Mouse (Mus musculus) ES-E14 (cell line): ENCODE measurements around the gene Bach1. TPM values are rescaled to one million over a fixed set of nuclear protein-coding genes. Genes with fewer than 3 reads are reported as not detected.
A peak's percentile ranks its signal among the peaks of the same experiment; 100 is the strongest.

ENCODE experiments used
- DNase-seq: peaks from one replicate; pipeline ENCODE4 v3.0.0-alpha.2; 2013; ENCODE audit warnings: low read depth, low spot score
- H3K27ac ChIP-seq: 2 replicates; pipeline ENCODE4 v1.5.1; 2012; ENCODE audit warnings: low read depth, mild to moderate bottlenecking, low read length, moderate library complexity, mixed read lengths; ENCODE audit not compliant: poor library complexity, insufficient read depth, severe bottlenecking
- H3K36me3 ChIP-seq: 2 replicates; pipeline ENCODE4 v1.6.1; 2012; ENCODE audit warnings: mild to moderate bottlenecking, low read length, moderate library complexity, mixed read lengths; ENCODE audit not compliant: control insufficient read depth, poor library complexity, insufficient read depth, severe bottlenecking
- H3K4me1 ChIP-seq, 2 experiments: fragments of 150-350 bp in 1 of 2; sonication (generic) in 1 of 2; 2 replicates each; pipeline ENCODE4 v1.6.1; 2012; ENCODE audit warnings: low read length in 2 of 2, mild to moderate bottlenecking in 1 of 2, mixed read lengths in 1 of 2; ENCODE audit not compliant: control insufficient read depth in 2 of 2, insufficient read depth in 2 of 2, poor library complexity in 1 of 2
- H3K4me3 ChIP-seq, 2 experiments: fragments of 150-350 bp in 1 of 2; sonication (generic) in 1 of 2; 2 replicates each; pipeline ENCODE4 v1.5.1; 2012; ENCODE audit warnings: low read length in 2 of 2, low read depth in 1 of 2, mild to moderate bottlenecking in 1 of 2, mixed read lengths in 1 of 2; ENCODE audit not compliant: insufficient read depth in 1 of 2, poor library complexity in 1 of 2, severe bottlenecking in 1 of 2
- H3K9ac ChIP-seq: 2 replicates; pipeline ENCODE4 v1.6.1; 2012; ENCODE audit warnings: low read depth, mild to moderate bottlenecking, low read length, mixed read lengths; ENCODE audit not compliant: poor library complexity, insufficient read depth, severe bottlenecking
- H3K9me3 ChIP-seq: fragments of 150-350 bp; sonication (generic); 2 replicates; pipeline ENCODE4 v1.6.1; 2012; ENCODE audit warnings: low read depth, mild to moderate bottlenecking, low read length; ENCODE audit not compliant: control insufficient read depth, insufficient read depth
- CHD2 ChIP-seq: IDR thresholded peaks from 2 replicates; pipeline ENCODE4 v1.6.1; 2014; ENCODE audit warnings: mild to moderate bottlenecking, low read depth, low read length, inconsistent platforms
- HCFC1 ChIP-seq: IDR thresholded peaks from 2 replicates; pipeline ENCODE4 v1.6.1; 2012; ENCODE audit warnings: low read length, inconsistent platforms, borderline replicate concordance; ENCODE audit not compliant: insufficient read depth
- MAFK ChIP-seq: IDR thresholded peaks from 2 replicates; pipeline ENCODE4 v1.6.1; 2014; ENCODE audit warnings: mild to moderate bottlenecking, low read depth, low read length, inconsistent platforms; ENCODE audit not compliant: insufficient read depth
- ZC3H11A ChIP-seq: IDR thresholded peaks from 2 replicates; pipeline ENCODE4 v1.6.1; 2012; ENCODE audit warnings: low read depth, mild to moderate bottlenecking, inconsistent platforms, low read length, borderline replicate concordance
- ZNF384 ChIP-seq: IDR thresholded peaks from 2 replicates; pipeline ENCODE4 v1.6.1; 2012; ENCODE audit warnings: low read depth, low read length, inconsistent platforms
- in situ Hi-C, 2 experiments: fragments of 600-800 bp; cut with MboI; formaldehyde crosslinking; loops; one replicate each; pipeline ENCODE4 v1.15.1; 2025; ENCODE audit warnings: low sequenced_read_pairs in 2 of 2, inconsistent platforms in 1 of 2; ENCODE audit not compliant: unreplicated experiment in 2 of 2
- total RNA-seq: library from RNA; depleted of rRNA; stranded (reverse); fragments of 300-350 nt; gene quantifications from 2 replicates; pipeline ENCODE4 v1.2.3, GENCODE M21; 2012

Bach1 gene
- total RNA-seq, 1 experiment, result 19.5 TPM

DNA sequence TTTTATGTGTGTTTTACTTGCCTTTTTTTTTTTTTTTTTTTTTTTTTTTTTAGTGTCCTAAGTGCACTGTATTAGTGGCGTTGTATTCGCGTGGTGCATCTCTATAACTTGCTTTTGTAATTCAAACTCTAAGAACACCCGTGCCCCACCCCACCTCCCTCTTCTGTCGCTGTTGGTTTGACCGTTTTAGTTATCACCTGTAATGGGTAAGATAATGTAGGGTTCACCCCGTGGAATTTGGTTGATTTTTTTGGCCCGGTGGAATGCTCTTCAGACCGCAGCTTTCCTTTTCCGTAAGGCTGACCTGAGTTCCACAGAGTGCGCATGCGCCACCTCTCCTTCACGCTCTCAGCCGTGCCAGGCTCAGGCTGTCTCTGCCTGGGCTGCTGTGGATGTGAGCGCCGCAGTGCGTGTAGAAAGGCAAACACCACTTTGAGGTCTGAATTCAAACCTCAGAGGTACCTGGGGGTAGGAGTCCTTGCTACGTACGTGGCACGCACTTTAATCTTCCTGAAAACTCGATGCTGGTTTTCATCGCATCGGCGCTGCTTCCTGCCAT lies 22.2 kb downstream of the Bach1 start:
- H3K9ac ChIP-seq, result peak overlapping the region; percentile 56; the same call in 1 of the 2 replicates
- no peak for DNase-seq
- peaks cover 0 to 7% of the 10 kb centered on the region in 2 experiments; a peak in 2 of 4 replicates for H3K4me1 ChIP-seq
- H3K9me3 ChIP-seq, result no peaks in the 10 kb centered on the region; the same call in 1 of the 2 replicates
- in situ Hi-C loops, result no loop called here
- 0 out of 4 replicates have a peak overlapping the region, but pooled peaks of 1 of the 2 experiments have one; percentile 4 for H3K4me3 ChIP-seq
- H3K36me3 ChIP-seq, result peaks cover 38% of the 10 kb centered on the region
- no peak overlapping the region for H3K27ac ChIP-seq
- peak; percentile 77 for TF ChIP-seq ZNF384
- TF ChIP-seq ZC3H11A, result no peak
- no peak for TF ChIP-seq HCFC1
- no peak for TF ChIP-seq MAFK
- no peak for TF ChIP-seq CHD2

DNA sequence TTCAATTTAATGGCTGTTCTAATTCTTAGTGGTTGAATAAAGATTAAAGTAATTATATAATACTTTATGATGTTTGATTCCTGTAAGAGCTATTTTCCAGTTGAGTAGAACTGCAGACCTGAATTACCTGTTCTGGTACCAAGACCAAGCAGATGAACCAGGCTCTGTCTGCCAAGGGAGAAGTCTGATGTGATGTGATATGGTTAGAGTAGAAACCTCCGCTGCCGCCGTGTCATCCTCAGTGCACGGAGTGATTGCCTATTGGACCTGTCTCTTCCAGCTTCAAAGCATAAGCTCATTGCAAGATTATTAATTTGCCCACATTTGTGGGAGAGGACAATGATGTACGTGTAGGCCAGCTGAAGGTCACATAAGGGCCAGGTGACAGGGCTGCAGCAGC lies 24.1 kb downstream of the Bach1 start:
- TF ChIP-seq HCFC1 (no peak), ZC3H11A (no peak), CHD2 (no peak), ZNF384 (no peak), MAFK (no peak)
- Histone ChIP-seq H3K27ac (no peak overlapping the region), H3K36me3 (peaks cover 34% of the 10 kb centered on the region), H3K4me1 (peaks cover 0 to 7% of the 10 kb centered on the region in 2 experiments; a peak in 2 of 4 replicates), H3K9me3 (no peaks in the 10 kb centered on the region; the same call in 1 of the 2 replicates), H3K4me3 (no peak overlapping the region), H3K9ac (no peak overlapping the region)
- DNase-seq, result no peak
- in situ Hi-C loops, result no loop called here

DNA sequence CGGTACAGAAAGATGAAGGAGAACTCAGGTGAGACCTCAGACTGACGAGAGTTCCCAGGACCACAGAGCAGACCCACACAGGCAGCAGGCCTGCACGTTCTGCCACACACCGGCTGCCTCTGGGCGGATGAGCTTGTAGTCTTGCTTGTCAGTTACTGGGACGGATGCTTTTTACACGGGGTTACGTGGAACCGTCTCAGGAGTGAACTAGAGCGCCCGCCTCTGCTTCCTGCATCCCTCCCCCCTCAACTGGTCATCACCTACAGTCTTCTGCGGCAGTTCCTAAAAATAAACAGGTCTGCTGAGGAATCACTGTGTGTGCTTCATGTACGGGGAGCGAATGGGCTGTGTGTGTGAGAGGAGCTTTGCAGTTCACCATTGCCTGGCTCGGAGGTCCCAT lies 24.7 kb downstream of the Bach1 start:
- in situ Hi-C loops, result no loop called here
- Histone ChIP-seq H3K9me3 (no peaks in the 10 kb centered on the region; the same call in 1 of the 2 replicates), H3K27ac (no peak overlapping the region), H3K36me3 (peaks cover 34% of the 10 kb centered on the region), H3K9ac (0 out of 2 replicates have a peak overlapping the region, but pooled peaks have one; percentile 13), H3K4me3 (no peak overlapping the region), H3K4me1 (peaks cover 0 to 7% of the 10 kb centered on the region in 2 experiments; a peak in 2 of 4 replicates)
- DNase-seq, result no peak
- TF ChIP-seq CHD2 (no peak), ZC3H11A (no peak), HCFC1 (no peak), ZNF384 (no peak), MAFK (no peak)

DNA sequence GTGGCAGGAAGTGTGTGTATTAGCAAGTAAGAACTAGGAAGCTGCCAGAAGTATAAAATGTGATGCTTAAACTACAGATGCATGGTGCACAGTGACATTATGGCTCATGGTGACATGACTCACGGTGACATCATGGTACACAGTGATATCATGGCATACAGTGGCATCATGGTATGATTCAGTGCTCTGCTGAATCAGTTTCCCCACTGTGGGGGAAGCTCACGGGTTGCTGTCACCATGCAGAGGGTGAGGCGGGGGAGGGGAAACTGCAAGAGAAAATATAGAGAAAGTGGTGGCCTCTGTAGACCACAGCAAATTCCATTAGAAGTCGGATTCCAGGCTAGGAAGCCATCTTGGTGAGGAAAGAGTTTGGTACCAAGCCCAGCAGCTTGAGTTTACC lies 26.1 kb downstream of the Bach1 start:
- Histone ChIP-seq H3K9me3 (no peaks in the 10 kb centered on the region; the same call in 1 of the 2 replicates), H3K4me1 (peaks cover 0 to 10% of the 10 kb centered on the region in 2 experiments; a peak in 2 of 4 replicates), H3K9ac (no peak overlapping the region), H3K27ac (no peak overlapping the region), H3K4me3 (no peak overlapping the region), H3K36me3 (peaks cover 37% of the 10 kb centered on the region)
- in situ Hi-C loops, result no loop called here
- no peak for TF ChIP-seq MAFK
- no peak for TF ChIP-seq ZNF384
- TF ChIP-seq HCFC1, result no peak
- no peak for TF ChIP-seq CHD2
- TF ChIP-seq ZC3H11A, result no peak
- DNase-seq, result no peak
